Mouse (Mus musculus) c-Kit-positive CD71-positive TER-119-positive erythroid progenitor cells, embryonic 14.5 days (primary cell): ENCODE results near the gene Timd4.

ENCODE experiments used
- DNase-seq: peaks from one replicate; pipeline ENCODE4 v3.0.0-alpha.2; 2013; ENCODE audit warnings: low spot score

Timd4 gene

GRCm38 (mm10) chr11:46810511-46810910 lies at the start of gene Timd4:
Gene Timd4, plus strand, starts transcription at chr11:46810800.
- DNase-seq, result no peak

DNA sequence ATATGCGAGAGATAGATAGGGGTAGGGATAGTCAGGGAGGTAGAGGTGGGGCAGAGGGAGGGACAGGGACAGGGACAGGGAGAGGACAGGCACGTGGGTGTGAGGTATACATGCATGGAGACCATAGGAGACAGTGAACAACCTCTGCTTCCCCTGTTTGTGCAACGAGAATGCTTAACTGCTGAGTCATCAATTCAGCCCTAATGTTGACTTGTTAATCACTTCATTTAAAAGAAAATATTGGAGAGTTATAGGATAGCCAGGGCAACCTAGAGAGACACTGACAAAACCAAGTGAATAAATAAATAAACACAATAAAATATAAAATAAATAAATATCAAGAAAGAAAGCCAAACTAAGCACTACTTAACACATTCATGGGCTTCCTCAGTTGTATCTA lies 33.7 kb upstream of the Timd4 start:
- DNase-seq, result no peak

DNA sequence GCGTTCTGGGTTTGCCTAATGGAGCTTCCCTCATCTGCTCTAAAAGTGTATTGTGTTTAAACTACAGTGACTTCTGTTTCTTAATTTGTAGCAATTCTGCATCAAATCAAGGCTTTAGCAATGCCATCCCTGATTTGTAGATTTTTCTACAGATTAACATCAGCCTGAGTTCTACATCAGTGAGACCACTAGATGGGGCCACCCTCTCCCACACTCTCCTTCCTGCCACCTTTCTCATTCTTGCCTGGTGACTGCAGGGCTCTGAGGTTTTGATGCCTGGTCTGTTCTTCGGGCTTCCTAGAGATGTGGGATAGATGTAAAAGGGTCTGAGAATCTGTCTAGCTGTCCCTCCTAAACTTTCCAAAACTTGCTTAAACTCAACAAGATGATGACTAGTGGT lies 30.8 kb upstream of the Timd4 start:
- no peak for DNase-seq

DNA sequence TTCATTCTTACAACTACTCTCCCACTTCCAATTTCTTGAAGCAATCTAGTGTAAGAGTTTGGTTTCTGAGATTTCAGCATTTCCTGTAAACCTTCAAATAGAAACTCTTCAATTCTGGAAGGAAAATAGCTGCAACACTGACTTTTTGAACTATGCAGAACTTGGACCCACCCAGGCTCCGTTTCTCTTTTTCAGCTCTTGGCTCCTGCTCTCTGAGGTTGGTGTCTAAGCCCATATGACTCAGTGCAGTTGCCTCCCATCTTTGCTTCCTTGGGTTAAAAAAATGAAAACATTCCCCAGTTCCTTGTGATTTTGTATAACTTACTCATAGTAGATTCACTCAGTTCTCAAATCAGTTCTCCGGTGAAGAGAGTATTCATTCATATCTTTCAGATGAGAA lies 6.2 kb upstream of the Timd4 start:
- DNase-seq, result no peak

DNA sequence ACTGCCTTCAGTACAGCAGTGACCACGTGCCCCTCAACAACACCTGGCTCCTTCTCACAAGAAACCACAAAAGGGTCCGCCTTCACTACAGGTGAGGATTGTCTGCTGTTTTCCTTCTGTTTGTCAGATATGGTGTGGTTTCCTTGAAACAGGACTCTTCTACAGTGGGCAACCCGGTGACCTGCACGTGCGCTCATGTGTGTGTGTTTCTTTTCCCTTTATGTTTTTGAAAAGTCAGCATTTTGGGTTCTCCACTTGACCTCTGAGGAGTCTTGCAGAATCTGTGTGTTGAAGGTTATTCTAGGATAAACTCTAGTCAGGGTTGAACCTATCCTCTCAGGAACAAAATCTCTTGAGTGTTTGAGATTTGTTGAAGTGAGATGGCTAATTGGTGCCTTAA lies 7.1 kb downstream of the Timd4 start:
- DNase-seq, result no peak

GRCm38 (mm10) chr11:46819930-46820329 lies 9.3 kb downstream of the Timd4 start:
- no peak for DNase-seq

GRCm38 (mm10) chr11:46830348-46830747 lies 19.7 kb downstream of the Timd4 start:
- DNase-seq, result no peak

DNA sequence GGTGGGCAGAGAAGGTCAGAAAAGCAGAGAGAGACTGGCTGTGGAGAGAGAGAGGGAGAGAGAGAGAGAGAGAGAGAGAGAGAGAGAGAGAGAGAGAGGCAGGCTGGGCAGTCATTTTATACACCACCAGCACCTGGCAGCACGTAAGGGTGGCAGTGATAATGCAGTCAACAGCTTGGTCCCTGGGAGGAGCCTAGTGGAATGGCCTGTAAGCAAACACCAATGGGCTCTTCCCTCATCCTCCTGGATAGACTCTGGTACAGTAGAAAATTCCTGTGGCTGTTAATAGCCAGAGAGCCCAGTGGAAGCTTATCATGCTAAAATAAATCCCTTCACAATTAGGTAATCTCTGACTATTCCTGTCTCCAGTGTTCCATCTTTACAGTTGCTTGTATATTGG lies 24.5 kb downstream of the Timd4 start:
- DNase-seq, result no peak

DNA sequence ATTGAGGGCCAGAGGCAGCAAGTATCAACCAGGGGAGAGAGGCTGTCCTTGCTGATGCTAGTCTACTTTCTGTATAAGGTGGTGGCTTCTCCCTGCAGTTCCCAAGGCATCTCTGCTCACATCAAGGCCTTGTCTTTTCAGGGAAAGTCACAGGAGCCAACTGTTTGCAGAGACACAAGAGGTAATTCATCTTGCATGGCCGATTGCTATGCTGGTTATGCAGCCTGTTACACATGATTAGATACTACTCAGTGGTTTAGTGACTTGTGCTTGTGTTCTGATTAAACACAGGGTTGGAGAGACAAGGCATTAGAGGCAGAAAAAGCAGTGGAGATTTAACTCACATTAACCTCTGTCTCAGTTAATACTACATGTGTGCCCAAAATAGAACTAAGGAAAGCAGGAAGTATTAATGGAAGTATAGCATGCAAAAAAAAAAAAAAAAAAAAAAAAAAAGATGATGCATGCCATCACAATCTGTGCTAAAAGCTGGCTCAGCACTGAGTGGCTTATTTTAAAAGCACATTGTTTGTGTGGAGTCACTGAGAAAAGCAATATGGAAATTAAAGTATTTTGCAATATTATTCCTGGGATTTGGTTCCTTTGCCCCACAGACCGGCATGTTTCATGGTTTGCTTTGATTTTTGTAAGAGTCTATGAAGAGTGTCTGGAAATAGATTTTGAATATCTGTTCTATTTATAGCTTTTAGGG lies 31.6 kb downstream of the Timd4 start:
- DNase-seq, result no peak

DNA sequence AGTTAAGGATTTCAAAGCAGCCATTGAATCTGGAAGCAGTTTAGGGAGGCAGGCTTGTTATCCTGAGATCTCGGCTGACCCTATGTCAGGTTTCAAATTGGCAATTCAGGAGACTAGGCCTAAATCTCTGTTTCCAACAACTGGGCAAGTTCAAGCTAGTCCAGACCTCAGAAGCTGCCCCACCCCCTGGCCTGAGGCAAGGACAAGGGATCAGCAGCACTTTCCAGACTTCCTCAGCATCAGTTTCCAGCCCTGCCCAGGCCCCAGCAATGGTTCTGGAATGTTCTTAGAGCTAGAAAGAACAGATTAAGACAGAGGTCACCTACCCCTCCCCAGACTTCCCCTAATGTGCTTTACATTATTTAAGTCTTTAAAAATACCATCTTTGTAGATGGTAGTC lies 36.1 kb downstream of the Timd4 start:
- no peak for DNase-seq

- no peak for DNase-seq
Measured at GRCm38 (mm10) chr11:46847827-46848220, 37.2 kb downstream of the Timd4 start.

DNA sequence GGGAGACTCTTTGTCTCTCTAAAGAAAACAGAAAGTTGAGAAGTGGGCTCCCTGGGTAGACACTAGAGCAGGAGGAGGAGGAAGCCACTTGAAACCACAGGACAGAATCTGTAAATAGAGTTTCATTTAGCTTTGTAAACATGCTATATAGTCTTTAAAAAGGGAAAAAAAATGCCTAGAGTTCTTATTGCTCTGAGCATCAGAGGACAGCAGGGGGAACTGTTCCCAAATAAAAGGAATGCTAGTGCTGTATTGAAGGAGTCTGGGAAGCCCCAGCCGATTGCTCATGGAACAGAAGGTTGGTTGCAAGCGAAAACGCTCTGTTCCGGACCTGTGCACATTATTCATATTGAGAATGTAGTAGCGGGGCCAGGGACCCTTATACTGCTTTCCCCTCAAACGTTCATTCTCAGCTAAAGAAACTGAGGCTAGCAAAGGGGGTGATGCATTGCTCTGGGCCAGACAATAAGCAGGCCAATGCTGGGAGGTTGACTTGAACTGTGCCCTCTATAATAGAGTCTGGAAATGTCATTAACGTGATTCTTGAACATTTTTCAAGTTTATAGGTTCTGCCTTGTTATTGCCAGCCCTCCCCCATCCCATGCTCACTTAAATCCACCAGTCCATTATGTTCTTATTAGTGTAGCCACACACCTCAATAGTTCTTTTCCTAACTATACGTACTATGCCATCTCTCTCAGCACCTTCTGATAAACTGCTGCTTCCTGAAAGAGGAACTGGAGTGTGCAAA lies 37.8 kb downstream of the Timd4 start:
- DNase-seq, result no peak

- DNase-seq, result no peak
Measured at GRCm38 (mm10) chr11:46864809-46865208, 54.2 kb downstream of the Timd4 start.

DNA sequence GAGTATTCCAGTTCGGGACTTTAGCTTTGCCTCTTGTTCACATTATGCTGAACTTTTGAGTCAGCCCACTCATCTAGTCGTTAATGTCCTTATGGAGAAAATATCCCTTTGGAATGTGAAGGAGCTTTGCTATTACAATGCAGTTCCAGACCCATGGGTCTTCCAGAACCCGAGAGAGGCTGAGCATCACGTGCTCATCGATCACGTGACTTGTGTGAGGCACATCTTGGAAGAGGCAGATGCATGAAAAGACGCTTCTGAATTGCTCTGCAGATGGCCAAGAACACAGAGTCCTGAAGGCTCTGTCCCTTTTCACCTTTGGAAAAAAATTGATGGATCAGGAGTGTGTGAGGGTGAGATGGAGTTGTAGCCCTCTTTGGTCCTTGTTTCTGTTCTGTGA lies 58.0 kb downstream of the Timd4 start:
- DNase-seq, result no peak

DNA sequence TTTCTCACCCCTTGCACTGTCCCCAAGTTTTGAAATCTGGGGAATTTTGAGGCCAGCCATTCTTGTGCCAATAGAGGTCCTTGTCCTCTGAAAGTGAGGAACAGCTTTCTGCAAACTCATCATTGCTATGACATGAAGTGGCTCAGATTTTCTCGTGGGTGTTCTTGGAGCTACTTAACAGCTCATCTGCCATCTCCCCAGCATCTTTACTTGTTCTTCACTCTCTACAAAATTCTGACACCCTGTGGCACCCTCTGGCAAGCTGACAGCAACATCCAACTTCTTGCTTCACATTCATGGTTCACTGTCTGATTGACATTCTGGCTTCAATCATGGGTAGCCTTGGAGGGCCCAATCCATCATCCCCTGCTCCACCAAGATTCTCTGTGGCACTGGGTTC lies 65.2 kb downstream of the Timd4 start:
- no peak for DNase-seq

- DNase-seq, result no peak
Measured at GRCm38 (mm10) chr11:46882456-46882855, 71.9 kb downstream of the Timd4 start.

DNA sequence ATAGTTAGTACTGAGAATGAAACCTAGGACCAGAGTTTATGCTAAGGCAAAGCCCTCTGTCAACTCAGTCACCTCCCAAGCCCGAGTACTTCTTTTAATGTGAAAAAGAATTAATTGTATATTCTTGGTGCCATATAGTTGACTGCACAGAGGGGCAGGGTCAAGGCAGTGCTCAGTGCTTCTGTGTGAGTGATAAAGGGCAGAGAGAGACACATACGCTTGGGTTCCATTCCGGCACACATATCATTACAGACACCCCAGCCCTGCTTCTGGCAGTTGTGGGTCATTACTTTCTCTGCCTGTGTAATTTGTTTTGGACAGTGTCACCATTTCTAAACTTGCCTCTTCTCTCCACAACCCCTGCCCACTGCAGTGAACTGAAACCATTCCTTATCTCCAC lies 78.5 kb downstream of the Timd4 start:
- DNase-seq, result no peak
